Mouse (Mus musculus) cortical plate, adult 2 months (tissue): ENCODE data around the gene Tnik. TPM values are rescaled to one million over a fixed set of nuclear protein-coding genes. Genes with fewer than 3 reads are reported as not detected.

Source experiments
- H3K27ac ChIP-seq: fragments of 200-500 bp; 2 replicates; pipeline ENCODE4 v1.5.1; 2012; ENCODE audit warnings: low read length, control low read depth, inconsistent platforms; ENCODE audit not compliant: insufficient read depth
- H3K4me1 ChIP-seq: fragments of 200-500 bp; 2 replicates; pipeline ENCODE4 v1.6.1; 2011; ENCODE audit warnings: low read length; ENCODE audit not compliant: control insufficient read depth, insufficient read depth
- H3K4me3 ChIP-seq: fragments of 200-500 bp; 2 replicates; pipeline ENCODE4 v1.5.1; 2011; ENCODE audit warnings: mild to moderate bottlenecking, low read length, control low read depth; ENCODE audit not compliant: insufficient read depth
- CTCF ChIP-seq: fragments of 200-500 bp; IDR thresholded peaks from 2 replicates; pipeline ENCODE4 v1.5.1; 2011; ENCODE audit warnings: mild to moderate bottlenecking, control low read depth, low read length; ENCODE audit not compliant: insufficient read depth; ENCODE audit errors: extremely low read depth
- POLR2A ChIP-seq: fragments of 200-500 bp; IDR thresholded peaks from 2 replicates; pipeline ENCODE4 v1.6.1; 2011; ENCODE audit warnings: mild to moderate bottlenecking, low read length, control low read depth; ENCODE audit not compliant: insufficient read depth; ENCODE audit errors: extremely low read depth
- polyA plus RNA-seq: library from polyadenylated mRNA; depleted of rRNA; stranded (reverse); fragments of >200 nt; gene quantifications from 2 replicates; pipeline ENCODE4 v1.2.3, GENCODE M21; 2012

The Tnik gene
- polyA plus RNA-seq, 1 experiment: 95.8 TPM

DNA sequence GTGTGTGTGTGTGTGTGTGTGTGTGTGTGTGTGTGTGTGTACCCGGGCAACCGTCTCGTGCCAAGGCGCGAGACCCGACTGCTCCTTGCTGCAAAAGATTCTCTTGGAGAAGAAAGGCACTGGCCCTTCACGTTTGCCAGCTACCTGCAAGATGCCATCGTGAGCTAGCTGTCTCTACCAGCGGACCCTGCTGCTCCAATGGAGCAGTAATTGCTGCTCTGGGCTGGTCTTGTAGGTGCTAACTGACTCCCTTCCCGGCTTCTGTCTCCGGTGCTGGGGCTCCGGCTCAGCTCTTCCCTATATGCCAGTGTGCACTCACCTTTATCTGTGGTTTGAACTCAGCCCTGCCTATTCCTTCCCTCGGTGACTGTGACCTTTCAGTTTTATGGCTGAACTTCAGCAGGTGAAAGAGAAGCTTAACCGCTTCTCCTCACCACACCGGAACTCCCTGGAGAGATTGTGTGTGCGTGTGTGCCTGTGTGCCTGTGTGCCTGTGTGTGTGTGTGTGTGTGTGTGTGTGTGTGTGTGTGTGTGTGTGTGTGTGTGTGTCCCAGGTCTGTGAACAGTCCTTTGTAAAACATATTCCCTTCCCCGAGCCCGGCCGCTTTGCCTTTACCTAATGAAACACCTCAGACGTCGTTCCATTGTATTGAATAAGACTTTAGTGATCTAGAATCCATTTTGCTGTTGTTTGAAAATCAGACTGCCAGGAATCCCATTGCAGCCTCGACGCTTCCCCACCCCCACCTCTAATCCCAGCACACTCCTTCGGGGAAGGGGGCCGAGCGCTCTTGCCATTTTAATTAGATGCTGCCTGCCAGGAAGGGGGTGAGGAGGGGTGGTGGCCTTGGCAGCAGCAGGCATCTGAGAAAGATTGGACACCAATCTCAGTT is 1.2 kb downstream of the Tnik start:
- TF ChIP-seq POLR2A (no peak), CTCF (no peak)
- H3K4me1 ChIP-seq: peaks cover 17% of the 10 kb centered on the region

DNA sequence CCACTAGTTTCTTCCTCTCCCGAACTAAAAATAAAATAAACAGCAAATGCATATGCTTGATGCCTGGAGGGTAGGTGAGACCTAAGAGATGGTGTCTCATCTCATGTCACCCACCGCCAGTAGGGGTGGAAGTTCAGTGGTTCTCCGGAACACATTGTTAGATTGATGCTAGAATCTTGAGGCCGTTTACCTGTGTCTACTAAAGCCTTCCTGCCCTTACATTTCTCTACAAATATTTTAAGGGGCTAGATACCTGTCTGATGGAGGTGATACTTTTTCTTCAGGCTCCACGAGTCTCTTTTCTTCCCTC is 1.8 kb downstream of the Tnik start:
- TF ChIP-seq POLR2A: no peak
- TF ChIP-seq CTCF: no peak
- peak overlapping the region; percentile 41; the same call in 1 of the 2 replicates for H3K27ac ChIP-seq
- H3K4me1 ChIP-seq: peaks cover 17% of the 10 kb centered on the region
- peak overlapping the region; percentile 96 for H3K4me3 ChIP-seq

More for the DNA sequence above, 1.2 kb downstream of the Tnik start:
- peak overlapping the region; percentile 96 for H3K4me3 ChIP-seq
- H3K27ac ChIP-seq: peak overlapping the region; percentile 94

DNA sequence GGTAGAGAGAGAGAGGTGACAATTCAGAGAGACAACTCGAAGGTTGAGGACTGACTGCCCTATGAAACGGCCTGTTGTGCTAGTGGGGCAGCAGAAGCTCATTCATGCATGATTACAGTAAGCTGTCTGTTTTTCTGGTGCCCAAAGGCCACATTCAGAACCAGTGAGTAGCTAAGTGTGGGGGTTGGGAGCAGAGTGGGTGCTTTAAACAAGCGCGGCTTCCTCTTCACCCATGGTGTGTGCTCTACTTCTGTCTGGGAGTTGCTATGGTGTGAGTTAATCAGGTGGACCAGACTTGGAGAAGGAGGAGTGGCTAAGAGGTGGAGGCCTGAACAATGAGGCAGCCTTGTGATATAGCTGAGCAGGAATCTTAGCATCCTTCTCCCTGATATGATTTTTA is 2.2 kb downstream of the Tnik start:
- H3K4me3 ChIP-seq: peak overlapping the region; percentile 96
- H3K4me1 ChIP-seq: peaks cover 17% of the 10 kb centered on the region
- H3K27ac ChIP-seq: peak overlapping the region; percentile 41; the same call in 1 of the 2 replicates
- TF ChIP-seq POLR2A (peak; percentile 42; the same call in 1 of the 2 replicates), CTCF (no peak)

DNA sequence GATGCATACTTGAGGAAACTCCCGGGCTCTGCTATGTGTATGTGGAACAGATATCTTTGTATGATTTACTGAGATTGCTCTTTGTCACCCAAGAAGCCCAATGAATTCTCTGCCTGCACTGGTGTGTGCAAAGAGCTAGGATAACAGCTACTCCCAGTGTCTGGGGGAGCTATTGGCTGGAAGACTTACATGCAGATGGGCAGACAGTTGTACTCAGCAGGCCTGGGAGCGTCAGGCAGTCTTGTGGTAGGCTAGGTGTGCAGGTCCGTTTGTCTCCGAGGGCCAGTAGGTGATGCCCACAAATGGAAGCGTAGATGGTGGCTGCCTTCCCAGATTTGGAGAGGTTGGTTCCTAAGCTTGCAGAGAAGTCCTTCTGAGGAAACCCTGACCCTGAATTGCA is 2.6 kb downstream of the Tnik start:
- H3K4me1 ChIP-seq: peaks cover 17% of the 10 kb centered on the region
- no peak for TF ChIP-seq POLR2A
- no peak for TF ChIP-seq CTCF
- peak overlapping the region; percentile 2; the same call in 1 of the 2 replicates for H3K27ac ChIP-seq
- peak overlapping the region; percentile 96 for H3K4me3 ChIP-seq

DNA sequence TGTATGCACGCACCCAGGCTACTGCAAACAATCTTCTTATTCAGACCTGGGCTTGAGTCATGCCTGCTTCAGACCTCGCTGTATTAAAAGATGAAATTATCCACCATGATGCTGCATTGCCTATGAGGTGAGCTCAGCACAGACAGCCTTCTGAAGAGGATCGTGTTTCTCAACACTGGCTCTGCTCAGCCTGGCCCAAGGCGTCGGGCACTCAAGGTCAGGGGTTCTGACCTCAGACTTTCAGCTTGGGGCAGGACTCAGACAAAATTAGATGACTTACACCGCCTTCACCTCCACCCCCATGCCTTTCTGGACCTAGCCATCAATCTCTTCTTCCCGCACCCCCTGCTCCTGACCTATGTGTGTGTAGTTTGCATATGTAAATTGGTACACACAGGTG is 4.2 kb downstream of the Tnik start:
- Histone ChIP-seq H3K4me3 (no peak overlapping the region), H3K27ac (no peak overlapping the region), H3K4me1 (peaks cover 21% of the 10 kb centered on the region)
- TF ChIP-seq POLR2A: no peak

DNA sequence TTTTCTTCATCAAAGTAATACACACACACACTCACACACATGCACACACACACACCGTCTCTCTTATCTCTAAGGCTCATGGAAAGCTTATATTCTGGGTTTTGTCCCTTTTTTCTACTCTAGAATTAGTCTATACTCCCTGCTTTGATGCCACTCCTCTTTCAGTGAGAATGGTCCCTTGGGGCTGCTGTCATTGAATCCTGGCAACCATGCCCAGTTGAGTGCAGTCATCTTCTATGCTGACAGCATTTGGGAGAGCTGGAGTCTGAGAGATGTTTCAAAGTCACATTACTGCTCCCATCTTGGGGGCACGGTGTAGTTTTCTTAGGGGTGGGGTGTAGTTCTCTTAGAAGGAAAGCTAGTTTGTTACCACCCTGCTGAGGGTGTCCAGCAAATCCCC is 6.7 kb downstream of the Tnik start:
- H3K4me3 ChIP-seq: no peak overlapping the region
- TF ChIP-seq POLR2A (no peak), CTCF (no peak)
- H3K27ac ChIP-seq: no peak overlapping the region
- H3K4me1 ChIP-seq: peaks cover 26% of the 10 kb centered on the region

DNA sequence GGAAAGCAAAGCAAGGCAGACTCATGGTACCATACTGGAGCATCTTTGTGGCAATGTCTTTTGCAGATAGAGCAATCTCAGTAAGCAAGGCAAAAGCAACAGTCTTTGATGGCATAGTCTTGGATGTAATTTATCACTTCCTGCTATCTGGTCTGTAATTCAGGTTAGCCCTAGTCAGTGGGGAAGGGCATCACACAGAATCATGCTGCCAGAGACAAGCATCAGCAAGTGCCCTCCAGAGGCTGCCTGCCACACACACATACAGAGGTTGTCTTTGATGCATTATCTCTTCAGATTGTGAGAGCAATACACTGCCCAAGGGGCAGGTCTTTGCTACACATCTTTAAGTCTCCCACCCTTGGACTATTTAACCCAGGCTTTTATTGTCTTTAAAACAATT is 8.9 kb downstream of the Tnik start:
- Histone ChIP-seq H3K4me1 (peaks cover 29% of the 10 kb centered on the region), H3K4me3 (no peak overlapping the region), H3K27ac (no peak overlapping the region)
- TF ChIP-seq POLR2A (no peak), CTCF (no peak)

DNA sequence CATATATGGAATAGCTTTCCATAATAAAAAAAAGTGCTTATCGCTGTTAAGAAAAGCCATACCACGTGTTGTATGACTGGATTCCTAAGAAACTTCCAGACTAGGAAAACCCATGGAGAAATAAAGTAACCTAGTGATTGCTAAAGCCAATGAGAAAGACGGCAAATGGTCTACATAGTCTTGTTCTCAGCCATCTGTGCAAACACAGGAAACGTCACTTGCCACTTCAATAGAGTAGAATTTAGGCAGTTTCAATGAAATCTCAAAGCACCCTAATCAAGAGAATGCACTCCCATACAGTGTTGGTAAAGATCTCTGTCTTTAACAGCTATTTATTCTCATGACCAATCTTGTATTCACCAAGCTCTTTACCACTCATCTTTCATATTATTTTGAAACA is 11.7 kb downstream of the Tnik start:
- Histone ChIP-seq H3K4me1 (peaks cover 15% of the 10 kb centered on the region; the same call in 1 of the 2 replicates), H3K4me3 (no peak overlapping the region), H3K27ac (no peak overlapping the region)
- TF ChIP-seq CTCF (no peak), POLR2A (no peak)

DNA sequence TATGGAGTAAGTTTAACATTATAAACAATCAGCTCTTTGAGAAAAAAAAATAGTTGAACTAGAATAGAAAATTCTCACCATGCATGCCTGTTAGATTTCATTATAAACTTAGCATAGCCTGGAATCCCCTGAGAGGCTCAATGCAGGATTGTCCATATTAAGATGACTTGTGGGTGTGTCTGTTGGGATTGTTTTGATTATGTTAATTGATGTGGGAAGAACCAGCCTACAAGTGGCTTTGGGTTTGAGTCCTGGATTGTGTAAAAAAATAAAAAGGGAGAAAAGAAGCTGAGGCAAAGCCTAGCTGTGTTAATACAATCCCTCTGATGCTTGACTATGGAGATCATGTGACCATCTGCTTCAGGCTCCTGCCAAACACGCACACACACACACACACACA is 26.7 kb downstream of the Tnik start:
- peaks cover 2% of the 10 kb centered on the region for H3K4me1 ChIP-seq
- H3K27ac ChIP-seq: no peak overlapping the region
- H3K4me3 ChIP-seq: no peak overlapping the region
- TF ChIP-seq CTCF (no peak), POLR2A (no peak)

DNA sequence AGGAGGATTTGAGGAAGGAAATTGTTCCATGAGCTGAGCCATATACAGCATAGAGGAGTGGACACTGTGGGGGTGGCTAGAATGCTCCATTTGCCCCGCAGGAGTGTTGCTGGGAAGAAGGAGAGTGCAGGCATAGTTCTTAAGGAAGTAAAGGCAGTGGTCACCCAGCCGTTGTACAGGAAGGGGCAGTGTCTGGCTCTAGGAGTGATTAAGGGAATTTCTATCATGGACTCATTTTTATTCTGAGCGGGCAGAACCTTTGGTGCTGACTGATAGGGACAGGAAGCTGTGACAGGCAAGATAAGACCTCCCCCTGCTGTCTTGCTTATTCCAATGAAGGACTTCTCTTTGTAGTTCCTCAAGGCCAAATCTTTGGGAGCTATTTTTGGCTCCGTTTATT is 38.4 kb downstream of the Tnik start:
- H3K4me1 ChIP-seq: peaks cover 7% of the 10 kb centered on the region
- TF ChIP-seq CTCF (no peak), POLR2A (no peak)
- H3K27ac ChIP-seq: no peak overlapping the region
- no peak overlapping the region for H3K4me3 ChIP-seq
